10 mouse cellular contexts compared by ENCODE assay signal in genomic region chr11:32227555-32227954, GRCm38 (mm10). TPM values are rescaled to one million over a fixed set of nuclear protein-coding genes. Genes with fewer than 3 reads are reported as not detected.
DNase-seq lines count a peak whose midpoint lies in the region; ATAC-seq and TF ChIP-seq lines count a peak whose summit lies in the region.
"Had no signal": no experiment of that assay in that cellular context is flagged by ENCODE, and none has a peak within 500 bp of the region (broad histone marks: within the 10 kb centered on the region; RNA-seq: fewer than 3 reads in every experiment).

No protein-coding gene starts in this region.

- no peak overlapping the region for H3K4me3 ChIP-seq in heart, embryonic 11.5 days (ENCODE audit: low read depth, low read length)
- H3K4me3 ChIP-seq in neural tube, embryonic 12.5 days: no peak overlapping the region
- peak overlapping the region; percentile 10 to 90; a peak in 2 of 4 replicates for H3K4me3 ChIP-seq in liver, embryonic 14.5 days (ENCODE audit: insufficient read depth in 1 of 2, low read depth in 2 of 2, low read length in 2 of 2)

- no peak for ATAC-seq in heart, embryonic 11.5 days (replicated peaks; ENCODE audit: insufficient number of reproducible peaks, low FRiP score, low TSS enrichment)
- no peak for ATAC-seq in neural tube, embryonic 12.5 days (ENCODE audit: low FRiP score, low read depth)
- ATAC-seq in liver, embryonic 14.5 days (ENCODE audit: insufficient read depth): no peak

- H3K36me3 ChIP-seq in heart, embryonic 11.5 days (ENCODE audit: control insufficient read depth, insufficient read depth, low read length): peaks cover 7% of the 10 kb centered on the region
- peaks cover 35% of the 10 kb centered on the region for H3K36me3 ChIP-seq in neural tube, embryonic 12.5 days
- H3K36me3 ChIP-seq in liver, embryonic 14.5 days (replicated peaks; ENCODE audit: control insufficient read depth, insufficient read depth, low read depth): peaks cover 32% of the 10 kb centered on the region

- no peak overlapping the region for H3K4me2 ChIP-seq in heart, embryonic 11.5 days
- H3K4me2 ChIP-seq in neural tube, embryonic 12.5 days (replicated peaks): peak overlapping the region; percentile 80
- H3K4me2 ChIP-seq in liver, embryonic 14.5 days (ENCODE audit: low read depth): peak overlapping the region; percentile 95

- no peak for DNase-seq in heart, postnatal 4 days
- no peak for DNase-seq in neural tube, embryonic 10.5 days (ENCODE audit: extremely low spot score, low spot score)
- no peak for DNase-seq in liver, embryonic 14.5 days (ENCODE audit: low read depth in 3 of 3, low spot score in 3 of 3)
- DNase-seq in B cell, adult 2 months: no peak
- DNase-seq in right cerebral cortex, postnatal 4 days: no peak
- no peak for DNase-seq in kidney, postnatal 10 days
- DNase-seq: kidney, adult 11 months had no signal

- H3K9ac ChIP-seq in heart, embryonic 11.5 days (ENCODE audit: low read depth, low read length): peak overlapping the region; percentile 83; the same call in 1 of the 2 replicates
- H3K9ac ChIP-seq in neural tube, embryonic 12.5 days: no peak overlapping the region
- peak overlapping the region; percentile 93 for H3K9ac ChIP-seq in liver, embryonic 14.5 days (replicated peaks)

- no peaks in the 10 kb centered on the region for H3K27me3 ChIP-seq in heart, embryonic 11.5 days (ENCODE audit: control insufficient read depth, insufficient read depth, low read length)
- H3K27me3 ChIP-seq in neural tube, embryonic 12.5 days (replicated peaks): peaks cover 9% of the 10 kb centered on the region
- peaks cover 27% of the 10 kb centered on the region for H3K27me3 ChIP-seq in liver, embryonic 14.5 days (ENCODE audit: control insufficient read depth, insufficient read depth, low read length)

- no peak for TF ChIP-seq EP300 in liver, embryonic 14.5 days (IDR thresholded peaks at IDR 0.05; ENCODE audit: low read depth)

- no peaks in the 10 kb centered on the region for H3K9me3 ChIP-seq in heart, embryonic 11.5 days (replicated peaks; ENCODE audit: control insufficient read depth, low read length)
- H3K9me3 ChIP-seq in neural tube, embryonic 12.5 days: no peaks in the 10 kb centered on the region
- no peaks in the 10 kb centered on the region for H3K9me3 ChIP-seq in liver, embryonic 14.5 days (ENCODE audit: control insufficient read depth, low read length)

- 90% methylated on average over 9 of the region's 9 CpGs for WGBS in heart, embryonic 11.5 days (ENCODE audit: insufficient replicate concordance)
- WGBS in neural tube, embryonic 12.5 days: 92% methylated on average over 9 of the region's 9 CpGs
- WGBS in liver, embryonic 14.5 days (ENCODE audit: insufficient replicate concordance): 88% methylated on average over 9 of the region's 9 CpGs

- TF ChIP-seq CTCF in liver, embryonic 14.5 days (IDR thresholded peaks at IDR 0.05; ENCODE audit: low read depth): no peak

- H3K4me1 ChIP-seq in heart, embryonic 11.5 days (ENCODE audit: control insufficient read depth, insufficient read depth, low read length): peaks cover 27% of the 10 kb centered on the region
- peaks cover 27% of the 10 kb centered on the region for H3K4me1 ChIP-seq in neural tube, embryonic 12.5 days
- peaks cover 15 to 25% of the 10 kb centered on the region in 2 experiments for H3K4me1 ChIP-seq in liver, embryonic 14.5 days (replicated peaks; ENCODE audit: control insufficient read depth in 2 of 2, insufficient read depth in 2 of 2, low read length in 1 of 2)

- no peak overlapping the region for H3K27ac ChIP-seq in heart, embryonic 11.5 days (ENCODE audit: low read depth, low read length)
- no peak overlapping the region for H3K27ac ChIP-seq in neural tube, embryonic 12.5 days
- H3K27ac ChIP-seq in liver, embryonic 14.5 days: no peak overlapping the region; the same call in 1 of the 2 replicates

RNA-seq across cellular contexts. Expression of gene Mpg, which starts 1.2 kb away (rescaled TPM):
- 22.0 and 22.5 TPM in 2 replicates for polyA plus RNA-seq in heart, embryonic 11.5 days (2014; fragmentation: Nextera tagmentation; extraction: Ambion mirVana)
- total RNA-seq in heart, postnatal 4 days (2021): 10 to 100 TPM; 10.4 to 11.3 TPM
- 30.3 and 30.7 TPM in 2 replicates for polyA plus RNA-seq in neural tube, embryonic 12.5 days (2016; fragmentation: Nextera tagmentation; extraction: Ambion mirVana)
- polyA plus RNA-seq in liver, embryonic 14.5 days (2012; rRNA removed): 8.1 and 9.9 TPM in 2 replicates
- 17.0 and 18.1 TPM in 2 replicates for polyA plus RNA-seq in liver, embryonic 14.5 days (2014; fragmentation: Nextera tagmentation; extraction: Ambion mirVana)

RNA-seq across cellular contexts. Expression of gene Rhbdf1, which starts 5.5 kb away (rescaled TPM):
- polyA plus RNA-seq in heart, embryonic 11.5 days (2014; fragmentation: Nextera tagmentation; extraction: Ambion mirVana): 28.2 and 30.3 TPM in 2 replicates
- total RNA-seq in heart, postnatal 4 days (2021): 10 to 100 TPM; 31.9 to 33.0 TPM
- 26.4 and 32.9 TPM in 2 replicates for polyA plus RNA-seq in neural tube, embryonic 12.5 days (2016; fragmentation: Nextera tagmentation; extraction: Ambion mirVana)
- polyA plus RNA-seq in liver, embryonic 14.5 days (2012; rRNA removed): 5.8 and 6.2 TPM in 2 replicates
- 3.0 and 4.4 TPM in 2 replicates for polyA plus RNA-seq in liver, embryonic 14.5 days (2014; fragmentation: Nextera tagmentation; extraction: Ambion mirVana)

RNA-seq across cellular contexts. Expression of gene Snrnp25, which starts 22.3 kb away (rescaled TPM):
- 59.6 and 72.2 TPM in 2 replicates for polyA plus RNA-seq in heart, embryonic 11.5 days (2014; fragmentation: Nextera tagmentation; extraction: Ambion mirVana)
- 10 to 100 TPM; 14.4 to 15.6 TPM for total RNA-seq in heart, postnatal 4 days (2021)
- 52.8 and 59.3 TPM in 2 replicates for polyA plus RNA-seq in neural tube, embryonic 12.5 days (2016; fragmentation: Nextera tagmentation; extraction: Ambion mirVana)
- polyA plus RNA-seq in liver, embryonic 14.5 days (2012; rRNA removed): 56.8 and 67.9 TPM in 2 replicates
- polyA plus RNA-seq in liver, embryonic 14.5 days (2014; fragmentation: Nextera tagmentation; extraction: Ambion mirVana): 93.1 and 111 TPM in 2 replicates

RNA-seq across cellular contexts. Expression of gene Il9r, which starts 27.5 kb away (rescaled TPM):
- not detected in 2 replicates for polyA plus RNA-seq in heart, embryonic 11.5 days (2014; fragmentation: Nextera tagmentation; extraction: Ambion mirVana)
- under 1 TPM; 0.20 to 0.21 TPM for total RNA-seq in heart, postnatal 4 days (2021)
- polyA plus RNA-seq in neural tube, embryonic 12.5 days (2016; fragmentation: Nextera tagmentation; extraction: Ambion mirVana): 0.08 TPM in 1 of 2 replicates, not detected in the other
- polyA plus RNA-seq in liver, embryonic 14.5 days (2012; rRNA removed): 0.11 and 0.16 TPM in 2 replicates
- 0.08 and 0.18 TPM in 2 replicates for polyA plus RNA-seq in liver, embryonic 14.5 days (2014; fragmentation: Nextera tagmentation; extraction: Ambion mirVana)
- total RNA-seq: left cerebral cortex, postnatal 25 days had no signal

RNA-seq across cellular contexts. Expression of gene Nprl3, which starts 40.0 kb away (rescaled TPM):
- 26.1 and 34.6 TPM in 2 replicates for polyA plus RNA-seq in heart, embryonic 11.5 days (2014; fragmentation: Nextera tagmentation; extraction: Ambion mirVana)
- total RNA-seq in heart, postnatal 4 days (2021): 10 to 100 TPM; 27.1 to 32.1 TPM
- polyA plus RNA-seq in neural tube, embryonic 12.5 days (2016; fragmentation: Nextera tagmentation; extraction: Ambion mirVana): 41.9 and 46.9 TPM in 2 replicates
- 36.8 and 44.5 TPM in 2 replicates for polyA plus RNA-seq in liver, embryonic 14.5 days (2012; rRNA removed)
- 16.5 and 16.8 TPM in 2 replicates for polyA plus RNA-seq in liver, embryonic 14.5 days (2014; fragmentation: Nextera tagmentation; extraction: Ambion mirVana)

Comparison
In these comparisons a context has a peak if more than half of its experiments do, and no peak if none do; other contexts are left out.
1. H3K4me3 ChIP-seq: peak in liver, embryonic 14.5 days (2 of 2); none in heart, embryonic 11.5 days (single experiment) and neural tube, embryonic 12.5 days (single experiment).